Mouse (Mus musculus): ENCODE measurements at regions not wholly inside any gene's neighbourhood (a gene's known extent, or its start where the extent isn't known, plus 50 kb on each side); places are given as distances from the start of the nearest gene placed in this dataset.
A peak's percentile ranks its signal among the peaks of the same experiment; 100 is the strongest.

GRCm38 (mm10) chr13:97570009-97570408, 190.4 kb downstream of the Gm10260 start:
- WGBS, result 59% methylated on average over 1 of the region's 1 CpGs
- Histone ChIP-seq H3K4me2 (no peak overlapping the region), H3K9me3 (no peaks in the 10 kb centered on the region), H3K27ac (no peak overlapping the region), H3K4me3 (no peak overlapping the region), H3K36me3 (no peaks in the 10 kb centered on the region), H3K4me1 (replicated peaks) (peaks cover 11% of the 10 kb centered on the region), H3K9ac (no peak overlapping the region), H3K27me3 (no peaks in the 10 kb centered on the region)
- no peak for ATAC-seq (ENCODE audit: low FRiP score)

GRCm38 (mm10) chr13:97567632-97568031, 192.8 kb downstream of the Gm10260 start:
- no peak overlapping the region for H3K9ac ChIP-seq
- H3K4me2 ChIP-seq, result no peak overlapping the region
- no peaks in the 10 kb centered on the region for H3K9me3 ChIP-seq
- peaks cover 11% of the 10 kb centered on the region for H3K4me1 ChIP-seq (replicated peaks)
- H3K4me3 ChIP-seq, result no peak overlapping the region
- H3K27ac ChIP-seq, result no peak overlapping the region
- WGBS, result 95% methylated on average over 3 of the region's 3 CpGs
- no peaks in the 10 kb centered on the region for H3K27me3 ChIP-seq
- no peak for ATAC-seq (ENCODE audit: low FRiP score)
- H3K36me3 ChIP-seq, result no peaks in the 10 kb centered on the region

- Histone ChIP-seq H3K27me3 (no peaks in the 10 kb centered on the region), H3K4me3 (no peak overlapping the region), H3K27ac (no peak overlapping the region), H3K4me2 (no peak overlapping the region), H3K36me3 (no peaks in the 10 kb centered on the region), H3K9me3 (no peaks in the 10 kb centered on the region), H3K4me1 (replicated peaks) (peaks cover 6% of the 10 kb centered on the region), H3K9ac (no peak overlapping the region)
- 35% methylated on average over 7 of the region's 7 CpGs for WGBS
- no peak for ATAC-seq (ENCODE audit: low FRiP score)
Measured at GRCm38 (mm10) chr13:97566071-97566470, 194.4 kb downstream of the Gm10260 start.

GRCm38 (mm10) chr13:97562241-97562640, 198.2 kb downstream of the Gm10260 start:
- no peak overlapping the region for H3K9ac ChIP-seq
- peaks cover 6% of the 10 kb centered on the region for H3K4me1 ChIP-seq (replicated peaks)
- no peak overlapping the region for H3K4me2 ChIP-seq
- no peaks in the 10 kb centered on the region for H3K27me3 ChIP-seq
- no peak overlapping the region for H3K27ac ChIP-seq
- WGBS, result 92% methylated on average over 6 of the region's 6 CpGs
- no peak overlapping the region for H3K4me3 ChIP-seq
- H3K9me3 ChIP-seq, result peaks cover 4% of the 10 kb centered on the region; the same call in 1 of the 2 replicates
- H3K36me3 ChIP-seq, result no peaks in the 10 kb centered on the region
- no peak for ATAC-seq (ENCODE audit: low FRiP score)

- no peak overlapping the region for H3K4me2 ChIP-seq
- H3K9ac ChIP-seq, result no peak overlapping the region
- ATAC-seq (ENCODE audit: low FRiP score), result no peak
- H3K27ac ChIP-seq, result no peak overlapping the region
- H3K4me1 ChIP-seq (replicated peaks), result peaks cover 1% of the 10 kb centered on the region; the same call in 1 of the 2 replicates
- H3K36me3 ChIP-seq, result no peaks in the 10 kb centered on the region
- no peaks in the 10 kb centered on the region for H3K27me3 ChIP-seq
- H3K4me3 ChIP-seq, result no peak overlapping the region
- WGBS, result 70% methylated on average over 1 of the region's 1 CpGs
- H3K9me3 ChIP-seq, result peaks cover 4% of the 10 kb centered on the region; the same call in 1 of the 2 replicates
Measured at GRCm38 (mm10) chr13:97560789-97561188, 199.6 kb downstream of the Gm10260 start.

GRCm38 (mm10) chr13:97559611-97560385, 200.6 kb downstream of the Gm10260 start:
- Histone ChIP-seq H3K4me2 (no peak overlapping the region), H3K4me1 (replicated peaks) (no peaks in the 10 kb centered on the region), H3K27me3 (no peaks in the 10 kb centered on the region), H3K9me3 (peaks cover 4% of the 10 kb centered on the region; the same call in 1 of the 2 replicates), H3K9ac (no peak overlapping the region), H3K4me3 (no peak overlapping the region), H3K36me3 (no peaks in the 10 kb centered on the region), H3K27ac (no peak overlapping the region)
- WGBS, result 89% methylated on average over 15 of the region's 15 CpGs
- no peak for ATAC-seq (ENCODE audit: low FRiP score)

- Histone ChIP-seq H3K36me3 (no peaks in the 10 kb centered on the region), H3K27ac (no peak overlapping the region), H3K4me2 (no peak overlapping the region), H3K27me3 (no peaks in the 10 kb centered on the region), H3K4me1 (replicated peaks) (no peaks in the 10 kb centered on the region), H3K9me3 (peaks cover 4% of the 10 kb centered on the region; the same call in 1 of the 2 replicates), H3K9ac (no peak overlapping the region), H3K4me3 (no peak overlapping the region)
- no peak for ATAC-seq (ENCODE audit: low FRiP score)
- 95% methylated on average over 3 of the region's 3 CpGs for WGBS
Measured at GRCm38 (mm10) chr13:97558884-97559283, 201.5 kb downstream of the Gm10260 start.

GRCm38 (mm10) chr13:97555312-97555711, 205.1 kb downstream of the Gm10260 start:
- WGBS, result 93% methylated on average over 3 of the region's 3 CpGs
- Histone ChIP-seq H3K27ac (no peak overlapping the region), H3K4me1 (replicated peaks) (no peaks in the 10 kb centered on the region), H3K9me3 (peaks cover 6% of the 10 kb centered on the region; the same call in 1 of the 2 replicates), H3K4me2 (no peak overlapping the region), H3K36me3 (no peaks in the 10 kb centered on the region), H3K27me3 (no peaks in the 10 kb centered on the region), H3K4me3 (no peak overlapping the region), H3K9ac (no peak overlapping the region)
- ATAC-seq (ENCODE audit: low FRiP score), result no peak

- H3K4me1 ChIP-seq (replicated peaks), result no peaks in the 10 kb centered on the region
- 38% methylated on average over 5 of the region's 5 CpGs for WGBS
- H3K9ac ChIP-seq, result no peak overlapping the region
- H3K36me3 ChIP-seq, result no peaks in the 10 kb centered on the region
- no peaks in the 10 kb centered on the region for H3K27me3 ChIP-seq
- H3K9me3 ChIP-seq, result peaks cover 8% of the 10 kb centered on the region; the same call in 1 of the 2 replicates
- no peak overlapping the region for H3K4me3 ChIP-seq
- no peak overlapping the region for H3K4me2 ChIP-seq
- no peak for ATAC-seq (ENCODE audit: low FRiP score)
- no peak overlapping the region for H3K27ac ChIP-seq
Measured at GRCm38 (mm10) chr13:97554601-97555000, 205.8 kb downstream of the Gm10260 start.

GRCm38 (mm10) chr13:97552236-97552635, 208.2 kb downstream of the Gm10260 start:
- no peak overlapping the region for H3K9ac ChIP-seq
- peaks cover 13% of the 10 kb centered on the region for H3K4me1 ChIP-seq (replicated peaks)
- H3K36me3 ChIP-seq, result no peaks in the 10 kb centered on the region
- H3K4me3 ChIP-seq, result no peak overlapping the region
- no peak for ATAC-seq (ENCODE audit: low FRiP score)
- H3K4me2 ChIP-seq, result no peak overlapping the region
- H3K27ac ChIP-seq, result no peak overlapping the region
- WGBS, result 70% methylated on average over 4 of the region's 4 CpGs
- no peaks in the 10 kb centered on the region for H3K27me3 ChIP-seq
- H3K9me3 ChIP-seq, result peaks cover 5% of the 10 kb centered on the region; the same call in 1 of the 2 replicates

GRCm38 (mm10) chr13:97550880-97551279, 209.6 kb downstream of the Gm10260 start:
- no peaks in the 10 kb centered on the region for H3K27me3 ChIP-seq
- no peak for ATAC-seq (ENCODE audit: low FRiP score)
- WGBS, result 96% methylated on average over 3 of the region's 3 CpGs

GRCm38 (mm10) chr13:97550172-97550571, 210.3 kb downstream of the Gm10260 start:
- H3K4me2 ChIP-seq, result no peak overlapping the region
- no peaks in the 10 kb centered on the region for H3K27me3 ChIP-seq
- H3K36me3 ChIP-seq, result no peaks in the 10 kb centered on the region
- ATAC-seq (ENCODE audit: low FRiP score), result no peak
- no peak overlapping the region for H3K27ac ChIP-seq
- H3K9me3 ChIP-seq, result peaks cover 5% of the 10 kb centered on the region; the same call in 1 of the 2 replicates
- H3K4me3 ChIP-seq, result no peak overlapping the region
- H3K4me1 ChIP-seq (replicated peaks), result peaks cover 22% of the 10 kb centered on the region
- H3K9ac ChIP-seq, result no peak overlapping the region
- WGBS, result 89% methylated on average over 5 of the region's 5 CpGs

More at GRCm38 (mm10) chr13:97550880-97551279, 209.6 kb downstream of the Gm10260 start:
- Histone ChIP-seq H3K4me3 (no peak overlapping the region), H3K9me3 (peaks cover 5% of the 10 kb centered on the region; the same call in 1 of the 2 replicates), H3K4me1 (replicated peaks) (peaks cover 22% of the 10 kb centered on the region), H3K4me2 (no peak overlapping the region), H3K27ac (no peak overlapping the region), H3K36me3 (no peaks in the 10 kb centered on the region), H3K9ac (no peak overlapping the region)

GRCm38 (mm10) chr13:97549384-97549783, 211.0 kb downstream of the Gm10260 start:
- ATAC-seq (ENCODE audit: low FRiP score), result no peak
- Histone ChIP-seq H3K4me1 (replicated peaks) (peaks cover 22% of the 10 kb centered on the region), H3K4me2 (no peak overlapping the region), H3K36me3 (no peaks in the 10 kb centered on the region), H3K27me3 (no peaks in the 10 kb centered on the region), H3K9me3 (peaks cover 5% of the 10 kb centered on the region), H3K9ac (no peak overlapping the region), H3K4me3 (no peak overlapping the region), H3K27ac (peak overlapping the region; percentile 58)
- 92% methylated on average over 6 of the region's 6 CpGs for WGBS
